Mouse (Mus musculus): ENCODE measurements around the gene Pithd1.

DNA sequence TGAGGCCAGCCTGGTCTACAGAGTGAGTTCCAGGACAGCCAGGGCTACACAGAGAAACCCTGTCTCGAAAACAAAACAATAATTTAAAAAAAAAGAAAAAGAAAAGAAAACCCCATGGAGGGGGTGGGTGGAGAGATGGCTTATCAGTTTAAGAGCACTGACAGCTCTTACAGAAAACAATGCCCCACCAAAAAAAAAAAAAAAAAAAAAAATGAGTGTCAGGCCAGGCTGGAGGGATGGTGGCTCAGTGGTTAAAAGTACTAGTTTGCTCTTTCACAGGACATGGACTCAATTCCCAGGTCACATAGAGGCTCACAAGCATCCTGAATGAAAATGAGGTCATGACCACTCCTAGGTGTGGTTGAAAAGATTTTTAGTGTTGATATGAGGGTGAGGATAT lies 46.2 kb upstream of the Pithd1 start:
- TF ChIP-seq CTCF (IDR thresholded peaks at IDR 0.05; ENCODE audit: control insufficient read depth, insufficient read depth, insufficient replicate concordance, low read depth, low read length) (no peak), POLR2A (IDR thresholded peaks at IDR 0.05; ENCODE audit: control insufficient read depth, low read depth, low read length) (no peak)
